Mouse (Mus musculus) right cerebral cortex, postnatal 25 days (tissue): ENCODE results near the gene Tctex1d1.
A peak's percentile ranks its signal among the peaks of the same experiment; 100 is the strongest.

Source experiments
- DNase-seq: peaks from one replicate; pipeline ENCODE4 v3.0.0; 2022

The Tctex1d1 gene

GRCm38 (mm10) chr4:102989391-102989790 lies 11.0 kb downstream of the Tctex1d1 start:
- no peak for DNase-seq

DNA sequence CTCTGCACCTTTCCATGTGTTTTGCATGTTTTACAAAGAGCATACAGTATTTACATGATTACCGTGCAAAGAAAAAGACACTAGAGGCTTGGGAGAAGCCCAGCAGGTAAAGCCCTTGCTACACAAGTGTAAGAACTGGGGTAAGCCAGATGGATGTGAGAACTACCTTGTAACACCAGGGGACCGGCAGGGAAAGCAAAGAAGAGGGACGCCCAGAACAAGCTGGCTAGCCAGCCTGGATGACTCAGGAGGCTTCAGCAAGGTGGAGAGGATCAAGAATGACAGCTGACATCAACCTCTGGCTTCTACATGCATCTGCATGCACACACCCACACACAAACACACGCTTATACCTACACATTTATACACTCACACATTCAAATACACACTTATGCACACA lies 11.6 kb downstream of the Tctex1d1 start:
- DNase-seq, result no peak

DNA sequence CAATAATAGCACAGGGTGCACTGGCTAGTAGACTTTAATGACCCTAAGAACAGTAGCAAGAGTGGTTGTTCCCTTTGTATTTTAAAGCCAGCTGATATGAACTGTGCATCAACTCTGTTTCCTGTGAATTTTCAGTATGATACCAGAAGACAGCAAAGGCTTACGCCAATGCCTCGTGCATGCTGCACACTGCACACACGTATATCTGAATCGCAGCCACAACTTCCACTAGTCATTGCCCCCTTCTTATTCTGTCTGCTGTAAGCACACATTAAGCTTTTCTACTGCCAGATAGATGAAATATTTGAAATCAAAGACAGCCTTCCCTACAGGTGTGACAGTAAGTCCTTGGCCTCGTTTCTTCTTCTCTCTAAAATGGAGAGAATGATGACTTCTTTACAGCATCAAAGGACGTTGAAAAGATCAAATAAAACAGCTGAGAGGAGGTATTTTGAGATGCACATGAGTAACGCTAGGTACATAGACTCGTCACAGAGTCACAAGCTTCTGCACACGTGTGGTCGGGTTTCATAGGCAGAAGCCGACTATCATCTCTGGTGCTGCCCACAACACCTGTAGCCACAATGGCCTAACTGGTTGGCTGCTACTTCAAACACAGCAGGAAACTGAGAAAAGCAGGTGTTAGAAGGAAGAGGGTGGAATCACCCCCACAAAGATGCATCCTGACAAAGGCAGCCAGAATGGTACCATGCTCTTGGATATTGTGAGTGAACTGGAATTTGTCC lies 12.4 kb downstream of the Tctex1d1 start:
- no peak for DNase-seq

DNA sequence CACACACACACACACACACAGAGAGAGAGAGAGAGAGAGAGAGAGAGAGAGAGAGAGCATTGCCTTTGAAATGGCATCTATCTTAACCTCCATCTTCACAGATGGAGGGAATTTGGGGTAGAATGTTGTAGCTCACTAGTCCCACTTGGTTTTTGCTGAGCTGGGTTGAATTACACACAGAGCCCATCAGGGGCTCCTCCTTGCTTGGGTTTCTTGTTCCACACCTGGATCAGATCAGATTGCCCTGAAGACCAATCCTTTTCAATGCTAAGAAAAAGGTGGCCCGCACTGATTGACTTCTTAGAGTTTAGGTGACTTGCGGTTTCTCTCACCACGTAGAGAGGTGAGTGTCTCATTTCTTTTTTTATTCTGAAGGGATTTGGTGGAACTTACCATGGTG lies 13.3 kb downstream of the Tctex1d1 start:
- DNase-seq, result no peak

DNA sequence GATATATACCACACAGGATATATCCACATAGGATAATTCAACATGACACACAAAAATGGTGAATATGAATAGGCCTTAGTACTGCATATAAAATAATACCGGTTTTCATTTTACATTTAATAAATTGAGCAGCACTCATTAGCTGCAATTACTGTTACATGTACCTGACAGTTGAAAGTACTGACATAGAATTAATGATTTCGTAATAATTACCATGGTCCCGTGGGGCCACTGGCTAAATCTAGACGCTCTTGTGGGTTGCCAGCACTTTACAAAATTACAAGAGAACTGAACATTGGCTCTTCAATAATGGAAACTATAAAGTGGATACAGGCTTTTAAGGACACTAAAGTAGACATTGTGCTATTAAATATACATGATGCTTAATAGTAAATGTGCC lies 26.3 kb downstream of the Tctex1d1 start:
- no peak for DNase-seq

DNA sequence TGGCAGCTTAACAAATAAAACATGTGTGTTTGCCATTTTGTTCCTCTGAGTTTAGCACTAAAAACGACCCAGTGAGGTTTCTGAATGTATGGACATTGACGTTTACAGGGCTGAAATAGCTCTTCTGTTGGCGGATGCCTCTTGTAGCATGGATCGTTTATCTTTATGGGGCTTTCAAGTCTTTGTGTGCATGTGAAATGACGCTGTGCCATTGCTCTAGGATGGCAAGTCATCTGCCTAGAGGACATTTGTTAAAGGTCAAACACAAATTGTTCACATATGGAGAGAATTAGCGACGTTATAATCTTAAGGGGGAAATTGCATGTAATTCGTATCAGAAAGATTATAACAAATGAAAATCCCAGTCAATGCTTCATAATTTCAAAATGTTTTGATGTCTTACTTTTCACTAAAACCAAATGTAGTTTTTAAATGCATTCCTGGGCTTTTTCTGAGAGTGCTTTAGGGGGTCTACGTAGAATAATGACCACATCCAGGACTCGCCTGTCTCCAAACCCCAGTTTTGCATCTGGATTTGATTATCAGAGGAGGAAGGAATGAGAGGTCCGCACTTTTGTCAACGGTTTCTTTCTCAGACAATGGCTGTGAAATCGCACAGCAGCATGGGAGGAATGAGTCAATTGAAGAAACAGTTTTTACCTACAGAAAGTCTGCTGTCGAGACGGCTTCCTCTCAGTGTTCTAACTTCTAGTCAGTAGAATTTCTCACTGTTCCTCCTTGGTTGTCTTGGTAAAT lies 27.0 kb downstream of the Tctex1d1 start:
- no peak for DNase-seq

DNA sequence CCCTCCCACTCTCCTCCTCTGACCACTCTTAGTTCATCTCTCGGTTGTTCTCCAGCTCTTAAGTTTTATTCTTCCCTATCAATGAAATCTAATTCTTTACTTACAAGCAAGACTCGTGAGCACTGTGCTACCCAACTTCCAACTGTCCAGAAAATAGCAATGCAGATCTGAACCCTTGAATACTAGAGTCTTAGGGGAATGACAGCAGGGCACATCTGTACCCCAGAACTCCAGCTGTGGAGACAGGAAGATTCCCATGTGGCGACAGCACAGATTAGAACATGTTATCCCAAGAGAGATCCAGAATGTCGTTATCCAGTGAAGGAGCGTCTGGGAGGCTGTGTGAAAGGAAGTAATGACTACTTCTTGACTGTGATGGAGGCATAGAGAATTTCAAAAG lies 27.9 kb downstream of the Tctex1d1 start:
- no peak for DNase-seq

- DNase-seq, result no peak
These were observed 28.6 kb downstream of the Tctex1d1 start for GRCm38 (mm10) chr4:103006943-103007418.

GRCm38 (mm10) chr4:103010734-103011133 lies 32.3 kb downstream of the Tctex1d1 start:
- no peak for DNase-seq

DNA sequence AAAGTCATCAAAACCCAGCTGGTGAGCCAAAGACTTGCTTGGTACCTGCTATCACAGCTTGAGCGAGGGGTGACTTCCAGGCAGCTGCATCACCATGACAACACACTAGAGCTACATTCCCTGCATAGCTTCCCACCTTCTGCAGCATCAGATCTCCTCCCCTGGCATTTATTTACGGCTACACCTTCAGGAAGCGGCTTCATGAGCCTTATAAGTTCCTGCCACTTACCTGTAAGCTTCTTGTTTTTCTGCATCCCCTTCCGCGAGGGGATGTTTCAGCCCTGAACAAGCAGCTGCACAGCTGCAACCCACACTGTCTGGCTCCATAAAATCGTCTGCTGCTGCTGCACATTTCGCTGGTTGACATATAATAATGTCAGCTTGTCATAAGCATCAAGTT lies 33.4 kb downstream of the Tctex1d1 start:
- DNase-seq, result peak; percentile 17

GRCm38 (mm10) chr4:103013490-103013889 lies 35.1 kb downstream of the Tctex1d1 start:
- DNase-seq, result no peak

- DNase-seq, result no peak
These were observed 48.2 kb downstream of the Tctex1d1 start, which contains the start of gene Insl5 for GRCm38 (mm10) chr4:103026621-103027020. Insl5 (minus strand) TSS chr4:103026842.

GRCm38 (mm10) chr4:103027745-103028144 lies 49.3 kb downstream of the Tctex1d1 start:
- DNase-seq, result no peak

DNA sequence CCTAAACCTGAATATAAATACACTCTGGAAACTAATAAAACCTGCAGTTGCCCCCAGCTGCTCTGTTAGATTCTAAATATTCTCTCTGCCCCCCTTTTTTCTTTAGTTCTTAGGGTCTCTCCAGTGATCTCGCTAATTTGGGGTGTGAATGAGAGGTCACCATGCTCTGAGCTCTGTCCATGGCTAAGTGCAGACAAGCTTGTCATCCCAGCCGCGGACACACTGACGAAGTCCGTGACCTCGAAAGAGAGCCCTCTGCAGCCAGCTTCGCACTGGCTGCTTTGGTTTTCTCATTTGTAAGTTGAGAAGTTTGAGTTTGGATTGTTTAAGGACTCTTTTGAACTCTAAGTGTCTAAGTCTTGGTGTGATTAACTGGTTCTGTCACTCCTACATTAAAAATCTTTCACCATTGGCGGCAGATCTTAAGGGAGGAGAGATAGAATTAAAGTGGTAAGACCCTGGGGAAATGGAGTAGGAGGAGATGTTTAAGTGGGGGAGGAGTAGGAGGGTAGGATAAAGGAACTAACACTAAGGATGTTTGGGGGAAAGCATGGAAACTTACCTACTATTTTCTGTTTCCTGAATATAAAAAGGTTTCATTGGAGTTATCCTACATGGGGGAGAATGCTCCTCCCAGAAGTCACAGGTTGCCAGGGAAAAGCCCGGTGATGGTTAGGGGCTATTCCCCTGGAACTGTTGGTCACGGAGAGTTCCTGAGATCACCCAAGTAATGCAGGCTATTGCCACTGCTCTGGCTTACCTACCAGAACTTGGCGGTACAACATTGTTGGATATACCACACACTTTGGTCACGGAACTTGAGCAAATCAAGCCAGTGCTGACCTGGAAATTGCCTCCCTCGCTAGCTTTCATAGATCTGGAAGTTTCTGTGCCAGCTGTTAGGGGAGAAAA lies 50.0 kb downstream of the Tctex1d1 start:
- no peak for DNase-seq

- no peak for DNase-seq
These were observed 60.9 kb downstream of the Tctex1d1 start for GRCm38 (mm10) chr4:103039103-103039837.

DNA sequence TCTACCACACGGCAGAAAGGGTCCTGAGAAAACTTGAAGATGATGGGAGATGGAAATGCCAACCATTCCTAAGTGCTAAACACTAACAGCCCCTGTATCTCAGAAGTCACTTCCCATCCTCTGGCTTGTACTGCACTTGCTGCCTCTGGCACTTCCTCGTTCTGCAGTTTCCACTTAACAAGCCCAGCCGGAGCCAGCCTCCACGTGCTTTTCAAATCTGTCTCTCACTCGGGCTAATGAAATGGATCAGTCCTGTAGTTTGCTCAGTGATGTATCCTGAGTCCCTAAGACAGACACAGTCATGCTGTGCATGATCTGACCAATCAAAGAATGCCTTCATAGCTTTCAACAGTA lies 61.4 kb downstream of the Tctex1d1 start:
- DNase-seq, result no peak

- no peak for DNase-seq
These were observed 64.6 kb downstream of the Tctex1d1 start for GRCm38 (mm10) chr4:103042997-103043396.

- DNase-seq, result no peak
These were observed 69.6 kb downstream of the Tctex1d1 start for GRCm38 (mm10) chr4:103048046-103048445.
